Mouse (Mus musculus): ENCODE measurements at regions not wholly inside any gene's neighbourhood (a gene's known extent, or its start where the extent isn't known, plus 50 kb on each side); places are given as distances from the start of the nearest gene placed in this dataset.
A peak's percentile ranks its signal among the peaks of the same experiment; 100 is the strongest.

DNA sequence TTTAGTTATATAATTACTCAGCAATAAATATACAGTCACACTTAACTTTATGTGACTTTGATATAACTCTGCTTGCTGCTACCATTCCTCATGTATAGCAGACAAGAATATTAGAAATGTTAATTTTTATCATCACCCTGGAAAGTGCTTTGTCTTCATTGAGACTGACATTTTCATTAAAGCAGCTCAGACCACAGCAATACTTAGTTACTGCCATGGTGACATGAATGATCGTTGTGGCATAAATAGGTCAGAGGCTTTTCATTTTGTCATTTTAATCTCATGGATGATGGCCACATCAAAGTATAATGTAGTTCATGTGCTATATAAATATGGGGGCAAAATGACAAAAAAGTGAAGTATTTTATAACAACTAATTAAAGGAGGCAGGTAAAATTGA lies 498.1 kb downstream of the Slc22a22 start:
- no peak for DNase-seq

DNA sequence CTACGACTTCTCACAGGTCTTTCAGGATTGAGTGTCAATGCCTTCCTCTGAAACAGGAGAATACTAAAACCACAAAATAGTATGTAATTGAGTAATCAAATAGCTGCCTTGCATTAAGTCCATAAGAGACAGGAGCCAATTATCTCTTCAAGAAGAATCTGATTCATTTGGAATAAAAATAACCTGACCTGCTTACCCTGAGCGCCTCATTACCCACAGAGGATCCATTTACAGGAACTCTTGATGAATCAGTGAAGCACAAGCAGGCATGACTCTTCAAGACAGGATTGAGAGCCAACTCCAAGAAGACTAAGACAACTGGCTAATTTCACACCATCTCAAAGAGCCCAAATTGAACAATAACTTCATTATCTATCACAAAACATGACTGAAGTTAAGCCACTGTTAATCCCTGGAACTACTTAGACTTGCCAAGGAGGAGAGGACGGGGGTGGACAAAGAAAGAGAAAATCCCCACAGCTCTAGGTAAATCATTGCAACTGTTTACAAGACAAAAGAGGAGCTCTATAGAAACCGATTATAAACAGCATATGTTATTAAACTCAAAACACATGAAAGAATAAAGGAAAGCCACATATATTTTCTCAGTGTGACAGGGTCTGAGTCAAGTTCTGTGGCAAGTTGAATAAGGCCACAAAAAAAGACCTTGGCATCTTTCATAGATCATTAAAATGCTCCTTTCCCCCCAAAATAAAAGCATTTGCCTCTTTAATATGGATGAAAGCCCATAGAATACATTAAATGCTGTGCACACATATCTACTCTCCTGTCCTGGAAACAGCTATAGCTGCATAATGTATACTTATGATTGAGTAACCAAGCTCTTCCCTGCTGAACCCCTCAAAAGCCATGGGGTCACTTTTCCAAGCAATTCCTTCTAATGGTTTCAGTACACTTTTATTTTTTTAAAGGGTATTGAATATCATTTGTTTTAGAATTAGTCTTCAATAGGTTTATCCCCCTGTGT lies 501.7 kb downstream of the Slc22a22 start:
- DNase-seq, result no peak

DNA sequence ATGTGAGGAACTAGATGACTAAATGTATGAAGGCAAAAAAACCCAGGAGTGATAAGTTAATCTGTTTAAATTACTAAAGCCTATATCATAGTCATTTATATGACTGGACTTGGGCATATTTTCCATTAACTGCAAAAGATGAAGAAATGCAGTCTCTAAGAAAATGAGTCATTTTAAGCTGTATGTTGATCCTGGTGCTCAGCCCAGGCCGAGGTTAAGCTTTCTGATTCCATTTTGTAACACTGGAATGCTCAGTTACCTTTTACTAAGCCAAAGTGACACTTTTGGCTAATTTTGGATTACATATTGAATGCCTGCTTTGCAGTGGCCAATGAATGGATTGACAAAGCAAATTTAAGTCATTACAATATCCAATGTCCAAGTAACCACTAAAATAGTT lies 507.3 kb downstream of the Slc22a22 start:
- DNase-seq, result no peak

GRCm38 (mm10) chr15:56956356-56956755 lies 521.1 kb downstream of the Slc22a22 start:
- DNase-seq, result no peak

DNA sequence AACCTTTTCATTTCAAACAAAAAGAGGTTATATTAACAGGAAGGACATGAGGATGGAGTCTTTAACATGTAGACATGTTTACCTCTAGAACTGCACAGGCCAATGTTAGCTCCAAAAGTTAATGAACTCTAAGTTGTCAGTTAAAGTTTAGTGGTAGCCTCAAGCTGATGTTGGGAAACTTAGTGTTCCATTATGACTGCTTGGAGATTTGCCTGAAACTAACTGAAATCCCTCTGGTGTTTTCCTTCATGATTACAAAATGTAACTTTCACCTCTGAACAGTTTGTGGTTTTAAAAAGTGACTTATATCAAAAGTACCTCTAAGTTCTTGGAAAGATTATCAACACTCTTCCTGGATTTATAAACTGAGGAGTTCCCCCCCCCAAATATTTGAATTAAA lies 525.2 kb downstream of the Slc22a22 start:
- peak in 1 of 2 experiments; percentile 18 for DNase-seq

DNA sequence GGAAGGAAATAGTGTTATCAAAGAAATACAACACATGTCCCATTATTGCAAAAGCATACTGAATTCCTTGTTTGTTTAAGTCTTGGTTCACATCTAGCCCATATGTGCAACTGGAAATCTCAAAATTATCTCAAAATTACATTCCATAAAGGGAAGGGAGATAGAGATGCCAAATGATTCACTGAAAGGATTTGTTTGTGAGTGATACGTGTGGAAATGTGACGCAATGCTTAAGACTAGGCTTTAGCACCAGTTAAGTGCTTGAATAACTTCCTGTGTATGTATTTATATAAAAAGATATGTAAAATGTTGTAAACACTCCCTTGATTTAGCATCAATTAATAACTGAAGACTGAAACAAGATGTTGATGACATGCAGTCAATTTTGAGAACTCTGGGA lies 526.6 kb downstream of the Slc22a22 start:
- no peak for DNase-seq

DNA sequence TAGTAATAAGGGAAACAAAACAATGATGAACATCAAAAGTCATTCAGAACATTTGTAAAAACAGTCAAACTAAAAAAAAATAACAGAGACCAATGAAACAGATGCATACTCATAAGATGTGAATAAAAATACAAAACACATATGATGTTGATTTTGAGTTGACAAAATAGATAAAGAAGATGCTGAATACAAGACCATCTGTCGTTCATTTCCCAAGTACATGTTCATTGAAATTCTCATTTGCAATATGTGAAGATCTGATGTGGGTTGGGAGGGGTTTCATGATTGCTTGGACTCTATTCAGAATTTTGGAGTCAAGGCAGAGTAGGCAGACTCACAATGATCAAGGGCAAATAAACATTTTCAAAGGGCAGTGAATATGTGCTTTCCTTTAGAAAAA lies 536.5 kb downstream of the Slc22a22 start:
- DNase-seq, result no peak

- DNase-seq, result no peak
These were observed 580.9 kb downstream of the Slc22a22 start for GRCm38 (mm10) chr15:56896553-56896952.

DNA sequence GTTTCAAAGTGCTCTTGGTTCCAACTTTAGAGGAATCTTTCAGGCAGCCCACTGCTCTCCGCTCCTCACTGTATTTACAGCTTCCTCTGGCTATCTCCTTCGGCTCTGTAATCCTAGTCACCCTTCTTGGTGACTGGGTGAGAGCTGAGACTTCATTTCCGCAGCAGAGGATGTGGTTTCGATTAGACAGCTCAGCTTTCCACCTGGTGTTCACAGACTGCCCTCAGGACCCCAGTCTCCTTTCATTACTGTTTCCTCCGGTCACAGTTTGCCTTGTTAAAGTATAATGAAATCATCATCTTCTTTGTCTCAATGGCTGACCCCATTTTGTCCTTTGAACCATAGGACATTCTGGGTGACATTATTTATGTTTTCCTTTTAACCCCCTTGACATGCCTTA lies 595.9 kb downstream of the Slc22a22 start:
- DNase-seq, result no peak

DNA sequence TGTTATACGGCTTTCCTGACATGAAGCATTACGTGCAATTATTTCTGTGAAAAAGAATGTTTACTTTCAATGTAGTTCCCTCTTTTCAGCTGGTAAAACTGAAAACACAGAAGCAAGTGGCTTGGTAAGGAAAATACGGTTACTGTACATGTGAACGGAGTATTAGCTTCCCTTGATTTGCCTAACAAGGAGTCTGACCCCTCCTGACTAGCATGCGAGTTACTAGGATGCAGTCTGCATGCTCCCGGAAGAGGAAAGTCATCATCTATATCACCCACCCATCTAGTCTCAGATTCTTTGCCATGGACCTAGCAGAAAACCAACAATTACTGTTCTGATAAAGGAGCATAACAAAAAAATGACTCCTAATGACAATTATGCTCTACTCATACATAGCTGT lies 611.5 kb downstream of the Slc22a22 start:
- no peak for DNase-seq

DNA sequence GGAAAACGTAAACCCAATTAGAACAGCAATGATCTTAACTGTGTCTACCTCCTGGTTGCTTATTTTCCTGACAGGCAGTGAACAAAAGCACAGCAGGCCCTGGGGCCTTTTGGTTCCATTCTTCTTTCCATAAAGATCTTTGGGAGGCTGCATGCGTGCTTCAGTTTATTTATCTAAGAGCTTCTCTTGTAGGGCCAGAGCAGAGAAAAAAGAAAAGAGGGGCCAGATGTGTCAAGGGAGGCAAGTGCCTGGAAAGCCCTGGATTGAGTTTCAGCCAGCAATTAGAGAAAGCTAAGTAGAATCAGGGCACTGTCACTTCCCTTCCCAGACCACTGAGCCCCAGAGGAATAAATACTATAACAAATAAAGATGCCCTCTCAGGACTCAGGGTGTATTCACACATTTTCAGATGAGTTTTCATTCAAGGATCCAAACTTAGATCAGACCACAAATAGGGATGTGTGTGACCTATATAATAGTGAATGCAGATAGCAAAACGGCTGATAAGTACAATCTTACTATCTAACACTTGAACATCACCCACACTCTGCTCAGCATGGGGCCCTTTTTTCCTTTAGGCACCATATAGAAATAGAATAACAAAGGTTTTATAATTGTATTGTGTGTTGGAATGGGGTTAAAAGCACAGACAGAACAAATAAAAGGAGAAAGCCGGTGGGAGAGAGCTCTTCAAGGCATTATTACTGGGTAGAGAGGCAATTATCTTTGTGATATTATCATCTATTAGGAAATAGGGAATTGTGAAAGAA lies 612.2 kb downstream of the Slc22a22 start:
- no peak for DNase-seq

- DNase-seq, result no peak
These were observed 618.6 kb downstream of the Slc22a22 start for GRCm38 (mm10) chr15:56858627-56859334.

DNA sequence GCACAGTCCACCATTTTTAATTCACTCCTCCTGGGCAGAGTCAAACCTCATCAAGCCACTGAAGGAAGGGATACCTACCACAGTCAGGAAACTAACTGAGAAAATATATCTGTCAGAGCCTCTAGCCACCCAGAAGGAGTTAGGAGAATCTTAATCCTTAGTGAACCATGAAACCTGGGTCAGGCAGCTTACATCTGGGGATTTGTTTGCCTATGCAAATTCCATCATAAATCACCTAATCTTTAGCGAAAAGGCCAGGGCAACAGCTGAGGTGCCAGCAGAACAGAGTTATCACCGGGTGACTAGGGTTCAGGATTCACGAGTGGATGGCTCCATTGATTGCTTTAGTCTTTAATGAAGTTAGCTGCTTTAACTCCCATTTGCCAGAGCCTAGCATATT lies 619.3 kb downstream of the Slc22a22 start:
- DNase-seq, result no peak

DNA sequence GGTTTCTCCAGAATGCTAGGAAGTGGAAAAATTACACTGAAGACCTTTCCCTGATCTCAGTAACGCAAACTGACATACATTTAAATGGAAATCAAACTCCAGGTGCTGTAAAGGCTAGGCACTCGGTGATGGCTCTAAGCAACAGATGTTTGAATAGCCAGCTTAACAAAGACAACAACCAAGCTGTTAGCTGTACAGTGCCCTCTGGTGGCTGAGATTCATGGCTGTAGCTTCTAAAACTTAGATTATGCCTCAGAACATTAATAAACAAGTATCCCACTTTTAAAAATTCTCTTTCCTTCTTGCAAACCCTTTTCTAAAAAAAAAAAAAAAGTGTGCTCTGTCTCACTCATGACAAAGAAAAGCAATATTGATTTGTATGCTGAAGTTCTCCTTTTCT lies 621.4 kb downstream of the Slc22a22 start:
- DNase-seq, result peak; percentile 60 to 85

DNA sequence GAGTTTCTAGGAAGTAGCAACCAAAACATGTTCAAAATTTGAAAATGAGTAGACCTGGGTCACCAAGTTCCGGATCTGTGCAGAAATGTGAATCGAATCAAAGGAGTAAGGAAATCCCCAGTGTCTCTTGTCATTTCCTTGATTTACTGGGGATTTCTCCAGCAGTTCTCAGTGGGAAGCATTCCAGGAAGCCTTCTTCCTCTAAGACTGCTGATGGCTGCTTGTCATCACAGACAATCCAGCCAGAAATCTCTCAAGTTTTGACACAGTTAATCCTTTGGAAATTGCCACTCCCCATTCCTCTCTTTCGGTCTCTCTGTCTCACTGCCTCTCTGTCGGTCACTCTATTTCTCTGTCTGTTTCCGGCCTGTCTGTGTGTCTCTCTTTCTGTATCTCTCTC lies 624.3 kb downstream of the Slc22a22 start:
- no peak for DNase-seq

DNA sequence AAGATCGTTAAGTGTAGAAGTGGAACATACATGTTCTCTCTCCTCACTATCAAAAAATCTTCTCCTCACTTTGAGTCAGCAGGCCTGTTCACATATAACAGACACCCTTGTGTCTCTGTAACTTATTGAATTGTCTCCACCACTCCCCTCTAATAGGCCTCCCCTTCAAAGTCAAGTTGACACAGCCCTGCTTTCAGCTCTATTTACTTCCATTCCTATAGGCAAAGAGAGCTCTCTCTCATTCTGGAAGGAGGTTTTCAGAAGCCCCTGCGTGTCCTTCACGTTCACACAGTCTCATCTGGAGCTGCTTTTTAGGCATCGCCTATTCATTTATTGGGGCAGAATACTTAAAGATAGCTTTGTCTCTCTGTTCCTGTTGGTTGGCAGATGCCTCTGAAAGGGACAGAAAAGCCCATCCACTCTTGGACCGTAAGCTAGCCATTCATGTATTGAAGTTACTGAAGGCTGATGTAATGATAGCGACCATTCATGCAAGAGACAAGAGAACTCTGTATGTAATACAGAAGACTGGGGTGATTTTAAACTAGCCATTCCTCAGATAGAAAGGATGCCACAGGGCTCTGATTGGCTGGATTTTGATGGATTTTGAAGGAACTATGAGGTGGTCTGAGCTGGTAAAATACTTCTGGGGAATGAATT lies 629.8 kb downstream of the Slc22a22 start:
- no peak for DNase-seq

GRCm38 (mm10) chr15:56844574-56844973 lies 632.9 kb downstream of the Slc22a22 start:
- no peak for DNase-seq

DNA sequence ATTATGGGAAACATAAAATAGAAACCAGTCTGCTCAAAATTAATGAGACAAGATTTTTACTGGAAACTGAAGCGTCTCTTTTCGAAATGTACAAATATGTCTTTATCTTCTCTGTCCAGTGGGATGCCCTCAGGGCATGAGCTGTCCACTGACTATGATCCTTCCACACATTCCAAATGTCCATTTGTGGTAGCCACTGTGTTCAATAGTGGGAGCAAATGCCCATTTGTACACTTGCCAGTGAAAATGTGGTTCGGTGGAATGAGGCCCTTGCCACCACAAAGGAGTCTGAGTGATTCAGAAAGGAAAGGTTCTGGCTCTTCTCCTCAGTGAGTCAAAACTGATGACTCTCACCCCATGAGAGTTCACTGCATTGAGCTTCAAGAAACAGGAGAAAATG lies 635.9 kb downstream of the Slc22a22 start:
- no peak for DNase-seq

DNA sequence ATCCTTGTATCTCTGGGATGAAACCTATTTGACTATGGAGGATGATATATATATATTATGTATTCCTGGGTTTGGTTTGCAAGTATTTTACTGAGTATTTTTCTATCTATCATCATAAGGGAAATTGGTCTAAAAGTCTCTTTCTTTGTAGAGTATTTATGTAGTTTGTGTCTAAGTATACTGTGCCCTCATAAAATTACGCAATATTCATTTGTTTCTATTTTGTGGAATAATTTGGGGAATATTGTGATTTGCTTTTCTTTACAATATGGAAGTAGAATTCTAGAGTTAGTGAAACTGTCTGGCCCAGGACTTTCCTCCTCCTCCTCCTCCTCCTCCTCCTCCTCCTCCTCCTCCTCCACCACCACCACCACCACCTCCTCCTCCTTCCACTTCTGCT lies 640.1 kb downstream of the Slc22a22 start:
- DNase-seq, result no peak

DNA sequence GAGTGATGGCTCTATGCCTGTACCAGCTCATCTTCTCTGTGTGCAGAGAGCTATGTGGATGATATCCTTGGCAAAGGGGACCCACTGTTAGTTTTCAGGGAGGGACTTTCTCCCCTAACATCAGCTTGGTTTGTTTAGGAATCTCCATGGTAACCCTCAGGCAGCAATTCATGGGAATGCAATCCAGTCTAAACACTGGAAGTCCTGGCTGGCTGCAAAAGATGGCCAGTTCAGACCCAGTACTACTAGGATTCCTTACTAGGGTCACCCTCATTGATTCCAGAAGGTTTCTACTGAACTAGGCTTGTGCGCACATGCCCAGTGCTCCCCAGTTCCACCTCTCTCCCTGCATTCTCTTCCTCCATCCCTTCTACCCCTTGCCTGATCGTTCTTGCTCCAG lies 642.8 kb downstream of the Slc22a22 start:
- no peak for DNase-seq

- DNase-seq, result no peak
These were observed 644.8 kb downstream of the Slc22a22 start for GRCm38 (mm10) chr15:56832666-56833065.

DNA sequence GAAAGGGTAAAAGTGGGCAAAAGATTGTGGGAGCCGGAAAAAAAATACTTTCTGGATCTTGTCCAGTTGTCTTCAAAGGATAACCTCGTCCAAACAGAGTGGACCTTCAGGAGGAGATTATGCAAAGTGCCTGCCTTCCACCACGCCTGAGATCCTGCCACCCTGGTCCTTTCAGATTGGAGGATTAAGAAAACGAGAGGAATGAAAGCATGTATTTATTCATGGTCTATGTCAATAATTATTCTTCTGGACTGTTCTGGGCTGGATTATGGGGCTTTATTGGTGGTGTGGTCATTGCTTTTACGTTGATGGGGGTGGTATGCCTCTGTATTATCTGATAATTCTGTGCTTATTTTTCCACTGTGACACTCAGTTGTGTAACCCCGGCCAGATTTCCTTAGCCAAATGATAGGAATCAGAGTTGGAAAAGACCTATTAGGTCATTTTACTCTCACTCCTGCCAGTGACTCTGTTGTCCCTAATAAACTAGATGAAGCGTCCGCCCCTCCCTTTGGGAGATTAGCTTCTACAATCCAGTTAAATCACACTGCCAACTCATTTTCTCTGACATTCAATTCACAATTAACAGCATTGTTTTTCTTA lies 656.3 kb downstream of the Slc22a22 start:
- DNase-seq, result no peak

All from kidney, postnatal 36 days (tissue).